Mouse (Mus musculus): ENCODE data around the gene Rad51d.

DNA sequence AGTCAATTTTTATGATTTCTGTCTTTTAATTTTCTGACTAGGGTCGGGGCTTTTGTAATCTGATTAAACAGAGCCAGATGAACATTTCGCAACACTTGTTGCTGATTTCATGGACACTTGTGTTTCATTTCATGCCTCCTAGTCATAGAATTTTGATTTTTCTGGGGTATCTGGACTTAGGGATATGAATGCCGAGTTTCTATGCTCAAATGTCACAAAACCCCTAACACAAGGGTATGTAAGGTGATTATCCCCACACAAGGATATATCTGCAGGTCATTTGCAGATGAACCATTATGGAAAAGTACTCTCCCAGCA, 39.2 kb upstream of the Rad51d start:
- TF ChIP-seq CTCF (conservative IDR thresholded peaks at IDR 0.05 in 1 of 2, IDR thresholded peaks at IDR 0.05 in 1 of 2; ENCODE audit: low read depth in 2 of 2, low read length in 2 of 2) (no peak), UBTF (IDR thresholded peaks at IDR 0.05; ENCODE audit: low read depth, low read length) (no peak), POLR2A (IDR thresholded peaks at IDR 0.05; ENCODE audit: low read depth, low read length) (no peak), RCOR1 (conservative IDR thresholded peaks at IDR 0.05; ENCODE audit: low read depth, low read length) (no peak)

Data from CH12.LX (cell line).